Mouse (Mus musculus) forebrain, embryonic 14.5 days (tissue): Measurements from ENCODE around the gene Pitx1. TPM values are rescaled to one million over a fixed set of nuclear protein-coding genes. Genes with fewer than 3 reads are reported as not detected.
A peak's percentile ranks its signal among the peaks of the same experiment; 100 is the strongest.

Experiments used
- ATAC-seq: fragments of 200-750 bp; cut with Nextera tagmentation; 2 replicates; pipeline ENCODE4 v1.8.0; 2017; ENCODE audit warnings: mild to moderate bottlenecking, moderate library complexity
- DNase-seq: peaks from one replicate; pipeline ENCODE4 v3.0.0-alpha.2; 2015; ENCODE audit warnings: low spot score
- H3K27ac ChIP-seq: fragments of 300-500 bp; sonication (generic); 2 replicates; pipeline ENCODE4 v1.5.1; 2014; ENCODE audit warnings: low read depth, mild to moderate bottlenecking, control low read depth, low read length, moderate library complexity
- H3K27me3 ChIP-seq: fragments of 300-500 bp; sonication (generic); replicated peaks from 2 replicates; pipeline ENCODE4 v1.6.1; 2014; ENCODE audit warnings: low read length, control low read depth, mixed read lengths; ENCODE audit not compliant: control insufficient read depth, insufficient read depth
- H3K36me3 ChIP-seq: fragments of 300-500 bp; sonication (generic); 2 replicates; pipeline ENCODE4 v1.6.1; 2014; ENCODE audit warnings: low read length, control low read depth; ENCODE audit not compliant: control insufficient read depth, insufficient read depth
- H3K4me1 ChIP-seq: fragments of 300-500 bp; sonication (generic); 2 replicates; pipeline ENCODE4 v1.6.1; 2014; ENCODE audit warnings: antibody characterized with exemption, low read length, control low read depth; ENCODE audit not compliant: control insufficient read depth, insufficient read depth
- H3K4me2 ChIP-seq: fragments of 300-500 bp; sonication (generic); 2 replicates; pipeline ENCODE4 v1.6.1; 2014; ENCODE audit warnings: mild to moderate bottlenecking, control low read depth, low read length
- H3K4me3 ChIP-seq: fragments of 300-500 bp; sonication (generic); 2 replicates; pipeline ENCODE4 v1.5.1; 2014; ENCODE audit warnings: low read depth, low read length, control low read depth
- H3K9ac ChIP-seq: fragments of 300-500 bp; sonication (generic); 2 replicates; pipeline ENCODE4 v1.6.1; 2014; ENCODE audit warnings: mild to moderate bottlenecking, low read length, control low read depth, moderate library complexity
- H3K9me3 ChIP-seq: fragments of 300-500 bp; sonication (generic); replicated peaks from 2 replicates; pipeline ENCODE4 v1.6.1; 2016; ENCODE audit warnings: low read length, control low read depth, mixed read lengths; ENCODE audit not compliant: control insufficient read depth
- WGBS: fragments of 180-500 bp; shearing (Covaris S2); extraction: QIAGEN DNeasy Blood & Tissue Kit; methylation state at CpG from one replicate; pipeline ENCODE4 v1.1.7; 2014; 5-methylcytosine and 5-hydroxymethylcytosine counted together
- polyA plus RNA-seq: library from polyadenylated mRNA; unstranded; fragments of >200 nt; fragmentation: Nextera tagmentation; extraction: Ambion mirVana; gene quantifications from 2 replicates; pipeline ENCODE4 v1.2.1, GENCODE M21; 2014

Pitx1 gene
- polyA plus RNA-seq, 1 experiment from 2014 or later, result not detected

DNA sequence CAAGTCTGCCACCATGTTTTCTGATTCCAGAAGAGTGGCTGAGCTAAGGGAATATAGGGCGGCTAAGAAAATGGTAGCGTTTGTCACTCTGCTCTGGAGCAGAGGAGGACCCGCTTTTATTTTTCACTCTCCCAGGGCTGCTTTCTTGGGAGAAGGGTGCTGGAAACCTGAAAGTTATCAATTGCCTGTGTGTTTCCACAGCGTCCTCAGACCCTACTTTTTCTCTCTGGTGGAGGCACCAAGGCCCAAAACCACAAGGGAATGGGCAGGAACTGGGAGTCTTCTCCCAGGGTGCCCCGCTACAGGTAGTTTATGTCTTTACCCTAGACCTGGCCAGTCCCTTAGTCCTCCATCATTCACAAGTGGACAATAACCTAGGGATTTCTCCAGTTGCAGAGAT is 1.3 kb downstream of the Pitx1 start:
- Histone ChIP-seq H3K36me3 (no peaks in the 10 kb centered on the region), H3K9me3 (no peaks in the 10 kb centered on the region), H3K4me3 (no peak overlapping the region), H3K4me1 (no peaks in the 10 kb centered on the region), H3K4me2 (no peak overlapping the region), H3K9ac (no peak overlapping the region), H3K27ac (no peak overlapping the region), H3K27me3 (peaks cover 99% of the 10 kb centered on the region)
- WGBS, result 4% methylated on average over 5 of the region's 5 CpGs
- DNase-seq (no peak), ATAC-seq (no peak)

DNA sequence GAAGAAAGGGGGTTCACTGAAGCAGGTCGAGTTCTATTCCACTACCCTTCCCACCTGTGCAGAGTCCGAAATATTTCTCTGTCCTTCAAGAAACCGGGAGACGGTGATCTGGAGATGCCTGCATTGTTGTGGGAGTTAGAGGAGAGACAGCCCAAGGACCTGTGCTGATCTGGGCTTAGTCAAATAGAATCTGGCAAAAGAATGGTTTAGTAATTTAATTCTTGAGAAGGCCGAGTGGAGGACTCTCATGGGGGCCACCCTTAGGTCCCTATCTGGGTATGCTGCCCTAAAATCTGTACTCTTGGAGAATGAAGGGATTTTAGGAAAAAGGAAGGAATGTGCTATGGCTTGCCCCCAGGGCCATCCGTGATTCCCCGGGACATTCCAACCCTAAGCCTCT is 2.1 kb downstream of the Pitx1 start:
- Histone ChIP-seq H3K4me3 (no peak overlapping the region), H3K9ac (no peak overlapping the region), H3K4me2 (no peak overlapping the region), H3K27ac (no peak overlapping the region), H3K9me3 (no peaks in the 10 kb centered on the region), H3K36me3 (no peaks in the 10 kb centered on the region), H3K4me1 (no peaks in the 10 kb centered on the region), H3K27me3 (peaks cover 95% of the 10 kb centered on the region)
- ATAC-seq (no peak), DNase-seq (no peak)
- WGBS, result 5% methylated on average over 7 of the region's 7 CpGs

DNA sequence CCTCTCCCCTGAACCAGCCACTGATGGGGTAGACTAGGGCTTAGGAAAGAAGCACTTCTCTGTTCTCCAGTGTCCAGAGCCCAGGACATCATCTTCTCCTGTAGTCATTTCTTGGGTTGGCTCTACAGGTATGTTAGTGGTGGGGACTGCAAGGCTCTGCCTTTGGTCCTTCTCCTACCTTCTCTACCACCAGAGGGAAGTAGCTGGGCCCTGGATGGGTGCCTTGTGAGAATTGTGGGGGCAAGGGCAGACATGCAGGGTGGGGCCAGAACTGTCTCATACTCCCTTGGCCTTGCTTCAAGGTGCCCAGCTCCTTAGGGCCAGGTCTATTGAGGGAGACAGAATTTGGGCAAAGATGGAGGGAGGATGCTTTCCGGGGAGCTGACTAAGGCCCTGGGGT is 3.4 kb downstream of the Pitx1 start:
- WGBS, result 20% methylated on average over 1 of the region's 1 CpGs
- DNase-seq (no peak), ATAC-seq (no peak)
- Histone ChIP-seq H3K27me3 (peaks cover 95% of the 10 kb centered on the region), H3K4me2 (no peak overlapping the region), H3K9me3 (no peaks in the 10 kb centered on the region), H3K4me3 (no peak overlapping the region), H3K27ac (no peak overlapping the region), H3K4me1 (no peaks in the 10 kb centered on the region), H3K9ac (no peak overlapping the region), H3K36me3 (no peaks in the 10 kb centered on the region)

GRCm38 (mm10) chr13:55831722-55832160 is 4.3 kb downstream of the Pitx1 start:
- Histone ChIP-seq H3K9me3 (no peaks in the 10 kb centered on the region), H3K27ac (no peak overlapping the region), H3K4me2 (no peak overlapping the region), H3K4me3 (peak overlapping the region; percentile 8; the same call in 1 of the 2 replicates), H3K4me1 (no peaks in the 10 kb centered on the region), H3K27me3 (peaks cover 91% of the 10 kb centered on the region), H3K36me3 (no peaks in the 10 kb centered on the region), H3K9ac (no peak overlapping the region)
- ATAC-seq (no peak), DNase-seq (no peak)
- WGBS, result under 1% methylated on average over 25 of the region's 25 CpGs

- peak overlapping the region; percentile 8; the same call in 1 of the 2 replicates for H3K4me3 ChIP-seq
- 0 out of 2 replicates have a peak overlapping the region, but pooled peaks have one; percentile 13 for H3K9ac ChIP-seq
- ATAC-seq (no peak), DNase-seq (no peak)
- H3K36me3 ChIP-seq, result no peaks in the 10 kb centered on the region
- no peaks in the 10 kb centered on the region for H3K4me1 ChIP-seq
- H3K27ac ChIP-seq, result no peak overlapping the region
- H3K27me3 ChIP-seq, result peaks cover 88% of the 10 kb centered on the region
- WGBS, result 1% methylated on average over 39 of the region's 82 CpGs
- peak overlapping the region; percentile 34 for H3K4me2 ChIP-seq
- no peaks in the 10 kb centered on the region for H3K9me3 ChIP-seq
These were observed 4.9 kb downstream of the Pitx1 start for GRCm38 (mm10) chr13:55830833-55831721.

DNA sequence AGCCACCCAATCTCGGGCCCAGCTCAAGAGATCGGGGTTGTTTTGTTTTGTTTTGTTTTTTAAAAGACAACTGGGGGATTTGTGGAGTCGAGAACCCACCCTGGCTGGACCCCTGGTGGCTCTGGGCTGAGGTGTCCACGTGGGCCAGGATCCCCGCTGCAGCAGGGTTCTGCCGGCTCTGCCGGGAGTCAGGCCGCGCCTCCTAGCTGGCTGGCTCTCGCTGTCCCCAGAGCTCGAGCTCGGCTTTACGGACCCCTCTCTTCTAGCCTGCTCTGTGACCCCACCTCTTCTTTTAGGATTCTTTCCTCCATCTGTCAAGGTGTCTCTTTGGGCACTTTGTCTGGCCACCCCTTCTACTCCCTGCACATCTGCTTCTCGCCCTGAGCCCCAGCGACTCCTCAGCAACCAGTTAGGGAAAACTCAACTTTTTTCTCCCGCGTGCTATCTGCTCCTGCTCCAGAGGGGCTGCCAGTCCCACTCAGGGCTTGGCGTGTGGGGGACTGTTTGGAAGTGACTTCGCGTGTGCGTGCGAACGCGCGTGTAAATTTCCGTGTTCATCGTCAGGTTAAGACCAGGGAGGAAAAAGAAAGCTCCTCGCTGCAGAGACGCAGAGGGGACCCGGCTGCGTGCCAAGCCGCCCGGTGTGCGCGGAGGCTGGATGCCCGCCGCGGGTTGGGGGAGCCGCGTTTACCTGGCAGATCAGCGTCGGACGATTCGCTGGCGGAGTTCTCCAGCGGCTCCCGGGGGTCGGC is 5.7 kb downstream of the Pitx1 start:
- H3K27ac ChIP-seq, result no peak overlapping the region
- H3K4me3 ChIP-seq, result peak overlapping the region; percentile 8; the same call in 1 of the 2 replicates
- peak overlapping the region; percentile 34 for H3K4me2 ChIP-seq
- 1% methylated on average over 48 of the region's 48 CpGs for WGBS
- H3K36me3 ChIP-seq, result no peaks in the 10 kb centered on the region
- no peak for ATAC-seq
- 0 out of 2 replicates have a peak overlapping the region, but pooled peaks have one; percentile 13 for H3K9ac ChIP-seq
- peaks cover 88% of the 10 kb centered on the region for H3K27me3 ChIP-seq
- H3K9me3 ChIP-seq, result no peaks in the 10 kb centered on the region
- no peak for DNase-seq
- no peaks in the 10 kb centered on the region for H3K4me1 ChIP-seq

GRCm38 (mm10) chr13:55829018-55829655 is 6.9 kb downstream of the Pitx1 start:
- Histone ChIP-seq H3K36me3 (no peaks in the 10 kb centered on the region), H3K4me3 (no peak overlapping the region), H3K4me2 (no peak overlapping the region), H3K27me3 (peaks cover 89% of the 10 kb centered on the region), H3K4me1 (no peaks in the 10 kb centered on the region), H3K27ac (no peak overlapping the region), H3K9me3 (no peaks in the 10 kb centered on the region), H3K9ac (no peak overlapping the region)
- DNase-seq (no peak), ATAC-seq (no peak)
- WGBS, result 2% methylated on average over 12 of the region's 12 CpGs

DNA sequence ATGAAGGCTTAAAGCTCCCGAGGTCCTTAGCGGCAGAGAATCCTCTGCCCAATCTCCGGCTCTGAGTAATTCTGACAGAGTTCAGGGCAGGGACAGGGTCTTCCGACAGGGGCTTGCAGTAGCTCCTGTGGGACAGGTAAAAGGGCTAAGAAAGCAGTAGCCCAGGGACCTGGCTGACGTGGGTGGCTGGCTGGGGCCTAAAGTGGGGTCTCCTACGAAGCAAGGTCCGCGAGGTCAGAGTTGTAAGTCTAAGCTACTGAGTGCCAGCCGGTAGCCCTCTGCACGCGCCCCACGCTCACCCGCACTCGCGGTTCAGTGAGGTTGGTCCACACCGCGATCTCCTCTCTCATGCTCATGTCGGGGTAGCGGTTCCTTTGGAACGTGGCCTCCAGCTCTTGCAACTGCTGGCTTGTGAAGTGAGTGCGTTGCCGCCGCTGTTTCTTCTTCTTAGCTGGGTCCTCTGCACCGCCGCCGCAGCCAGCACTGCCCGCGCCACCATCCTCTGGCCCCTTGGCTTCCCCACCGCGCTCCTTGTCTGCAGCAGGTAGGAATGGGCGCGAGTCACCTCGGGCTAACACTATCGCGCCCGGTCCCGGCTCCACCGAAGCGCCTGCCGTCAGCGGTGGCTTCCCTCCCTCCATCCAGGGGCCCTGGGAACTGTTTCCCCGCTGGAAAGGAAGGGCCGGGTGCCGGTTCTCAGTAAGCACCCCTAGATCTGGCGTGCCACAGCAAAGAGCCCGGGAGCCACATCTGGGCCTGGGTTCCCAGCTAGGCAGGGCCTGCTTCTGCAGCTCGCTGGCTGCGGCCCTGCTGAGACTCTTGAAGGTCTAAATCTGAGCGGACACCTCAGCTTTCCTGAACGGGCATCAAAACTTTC is 7.6 kb downstream of the Pitx1 start:
- Histone ChIP-seq H3K27me3 (peaks cover 89% of the 10 kb centered on the region), H3K9ac (no peak overlapping the region), H3K36me3 (no peaks in the 10 kb centered on the region), H3K27ac (no peak overlapping the region), H3K9me3 (no peaks in the 10 kb centered on the region), H3K4me2 (no peak overlapping the region), H3K4me1 (no peaks in the 10 kb centered on the region), H3K4me3 (no peak overlapping the region)
- ATAC-seq (no peak), DNase-seq (no peak)
- WGBS, result under 1% methylated on average over 50 of the region's 50 CpGs
